Mouse (Mus musculus) CH12F3 (cell line): Measurements from ENCODE around the gene Olfr199.
"Not testable (repeated sequence)": the region's sequence is repeated elsewhere in the genome, so short reads cannot be mapped to it uniquely, and the experiment has no call there.

Experiments used
- in situ Hi-C: fragments of 300-500 bp; cut with MboI; formaldehyde crosslinking; loops from 2 replicates; pipeline ENCODE4 v1.14.3; 2020; ENCODE audit warnings: low sequenced_read_pairs

Olfr199 gene

GRCm38 (mm10) chr16:59219667-59220066 is at the start of gene Olfr199:
Olfr199 (minus strand) TSS chr16:59219767.
- in situ Hi-C loops, result not testable (repeated sequence)

- in situ Hi-C loops, result not testable (repeated sequence)
These were observed 49.5 kb upstream of the Olfr199 start for GRCm38 (mm10) chr16:59269097-59269496.

- in situ Hi-C loops, result no loop called here
These were observed 30.1 kb upstream of the Olfr199 start for GRCm38 (mm10) chr16:59249684-59250083.

GRCm38 (mm10) chr16:59217861-59218260 is 1.7 kb downstream of the Olfr199 start:
- in situ Hi-C loops, result not testable (repeated sequence)

- in situ Hi-C loops, result not testable (repeated sequence)
These were observed 16.1 kb downstream of the Olfr199 start, which contains the start of gene Olfr198 for GRCm38 (mm10) chr16:59203433-59203832. Olfr198 (minus strand) TSS chr16:59203533.

GRCm38 (mm10) chr16:59170354-59170753 is 49.2 kb downstream of the Olfr199 start, which contains the start of gene Olfr196:
Olfr196 (minus strand) TSS chr16:59170454.
- in situ Hi-C loops, result no loop called here
